Mouse (Mus musculus): ENCODE measurements around the gene Gid8. TPM values are rescaled to one million over a fixed set of nuclear protein-coding genes. Genes with fewer than 3 reads are reported as not detected.

Gid8 gene
- total RNA-seq, 2 experiments from 2014 or later, result 60.5 to 62.0 TPM

- DNase-seq (ENCODE audit: low spot score in 2 of 2), result peak; percentile 84 to 90
These were observed 35.5 kb downstream of the Gid8 start for GRCm38 (mm10) chr2:180745248-180745927.

GRCm38 (mm10) chr2:180746569-180747192, 36.8 kb downstream of the Gid8 start:
- no peak for DNase-seq (ENCODE audit: low spot score in 2 of 2)

- DNase-seq (ENCODE audit: low spot score in 2 of 2), result no peak
These were observed 39.0 kb downstream of the Gid8 start for GRCm38 (mm10) chr2:180748904-180749303.

DNA sequence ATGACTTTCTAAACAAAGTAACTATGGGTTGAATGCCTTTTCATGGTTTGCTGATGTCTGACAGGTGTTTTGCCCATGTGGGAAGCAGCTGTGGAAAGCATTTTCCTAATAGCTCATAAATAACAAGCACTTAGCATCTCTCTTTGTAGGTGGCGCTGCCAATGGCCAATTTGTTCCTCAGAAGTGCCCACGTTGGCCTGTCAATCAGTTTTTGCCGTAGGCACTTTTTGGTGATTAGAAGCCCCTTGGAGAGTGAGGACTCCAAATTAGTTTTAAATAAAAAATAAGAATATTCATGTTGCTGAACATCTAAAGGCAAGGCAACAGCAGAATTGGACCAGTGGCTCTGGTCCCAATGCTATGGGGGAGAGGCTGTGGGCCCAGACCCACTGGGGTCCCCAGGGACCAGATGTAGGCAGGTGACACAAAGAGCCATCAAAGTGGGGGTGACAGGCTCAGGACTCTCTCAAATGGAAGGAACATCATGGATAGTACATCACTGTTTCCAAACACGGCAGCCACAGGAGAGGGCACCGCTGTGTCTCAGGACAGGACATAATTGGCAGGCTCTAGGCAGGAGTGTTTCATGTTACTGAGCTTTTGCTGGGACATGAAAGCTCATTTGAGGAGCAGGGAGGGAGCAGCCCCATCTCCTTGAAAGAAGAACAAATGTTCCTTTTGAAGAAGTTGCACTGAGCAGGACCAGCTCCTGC, 45.2 kb downstream of the Gid8 start:
- no peak for DNase-seq (ENCODE audit: low spot score in 2 of 2)

DNA sequence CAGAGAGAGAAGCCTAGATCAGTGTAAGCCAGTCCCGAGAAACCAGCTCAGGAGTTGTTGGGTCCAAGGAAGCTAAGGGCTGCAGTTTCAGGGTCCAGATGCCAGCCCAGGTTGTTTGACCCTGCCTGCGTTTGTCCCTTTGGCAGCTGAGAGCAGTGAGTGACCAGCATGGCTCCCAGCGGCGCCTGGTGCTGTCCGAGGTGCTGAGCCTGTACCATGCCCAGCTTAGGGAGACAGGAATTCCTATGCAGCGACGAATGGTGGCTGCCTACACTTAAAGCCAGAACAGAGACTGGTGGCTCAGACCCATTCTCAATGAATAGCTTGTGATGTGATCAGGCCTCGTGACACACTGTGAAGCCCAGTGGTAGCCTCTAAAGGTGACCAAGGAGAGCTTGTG, 46.0 kb downstream of the Gid8 start:
- no peak for DNase-seq (ENCODE audit: low spot score in 2 of 2)

- no peak for DNase-seq (ENCODE audit: low spot score in 2 of 2)
These were observed 46.9 kb downstream of the Gid8 start for GRCm38 (mm10) chr2:180756786-180757185.

GRCm38 (mm10) chr2:180758513-180759263, 48.8 kb downstream of the Gid8 start:
- DNase-seq (ENCODE audit: low spot score in 2 of 2), result no peak

DNA sequence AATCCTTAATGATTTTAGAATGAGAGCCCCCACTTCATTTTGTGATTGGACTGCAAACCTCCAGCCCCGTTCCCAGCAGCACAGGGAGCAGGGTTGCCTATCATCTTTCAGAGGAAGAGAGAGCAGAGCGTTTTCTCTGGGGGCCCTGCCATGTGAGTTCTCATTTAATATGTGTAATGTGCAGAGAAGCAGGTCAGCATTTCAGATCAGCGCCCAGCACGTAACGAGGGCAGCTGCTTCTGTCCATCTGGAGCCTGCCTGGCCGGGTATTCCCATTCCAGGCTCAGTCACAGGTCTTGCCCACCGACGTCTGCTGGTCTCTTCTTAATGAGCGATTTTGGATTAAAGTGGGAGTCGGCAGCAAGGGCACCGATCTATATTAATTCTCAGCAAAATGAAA, 55.1 kb downstream of the Gid8 start:
- no peak for DNase-seq (ENCODE audit: low spot score in 2 of 2)

GRCm38 (mm10) chr2:180765713-180766112, 55.8 kb downstream of the Gid8 start:
- DNase-seq (ENCODE audit: low spot score in 2 of 2), result no peak

Other genes starting within 250 kb of the Gid8 start
- 1 to 10 TPM; 7.3 to 7.9 TPM for gene Ntsr1, start 210.1 kb upstream of the Gid8 start, total RNA-seq (2021)
- gene Mrgbp, start 128.8 kb upstream of the Gid8 start, total RNA-seq (2021), result 10 to 100 TPM; 19.9 to 21.1 TPM
- 10 to 100 TPM; 63.3 to 65.1 TPM for gene Ogfr, start 120.9 kb upstream of the Gid8 start, total RNA-seq (2021)
- 10 to 100 TPM; 33.3 to 56.0 TPM for gene Col9a3, start 112.3 kb upstream of the Gid8 start, total RNA-seq (2021)
- gene Tcfl5, start 67.4 kb upstream of the Gid8 start, total RNA-seq (2021), result 1 to 10 TPM; 1.2 to 2.0 TPM
- 10 to 100 TPM; 54.2 to 56.9 TPM for gene Dido1, start 118 bp upstream of the Gid8 start, total RNA-seq (2021)
- gene Slc17a9, start 15.1 kb downstream of the Gid8 start, total RNA-seq (2021), result under 1 TPM; 0.28 to 0.67 TPM
- under 1 TPM; 0.14 to 0.25 TPM for gene Bhlhe23, start 66.8 kb downstream of the Gid8 start, total RNA-seq (2021)
- 10 to 100 TPM; 63.5 to 65.7 TPM for gene Ythdf1, start 210.8 kb downstream of the Gid8 start, total RNA-seq (2021)
- gene Birc7, start 218.9 kb downstream of the Gid8 start, total RNA-seq (2021), result not detected
- 10 to 100 TPM; 56.1 to 56.9 TPM for gene Nkain4, start 244.6 kb downstream of the Gid8 start, total RNA-seq (2021)

All from layer of hippocampus, postnatal 14 days (tissue).